Mouse (Mus musculus): ENCODE results near the gene Pigh. TPM values are rescaled to one million over a fixed set of nuclear protein-coding genes. Genes with fewer than 3 reads are reported as not detected.

The Pigh gene
- total RNA-seq (2014; rRNA removed) (25.0 and 41.9 TPM in 2 replicates), polyA plus RNA-seq (2015; fragmentation: Nextera tagmentation; extraction: Ambion mirVana) (12.8 TPM in 2 replicates)

DNA sequence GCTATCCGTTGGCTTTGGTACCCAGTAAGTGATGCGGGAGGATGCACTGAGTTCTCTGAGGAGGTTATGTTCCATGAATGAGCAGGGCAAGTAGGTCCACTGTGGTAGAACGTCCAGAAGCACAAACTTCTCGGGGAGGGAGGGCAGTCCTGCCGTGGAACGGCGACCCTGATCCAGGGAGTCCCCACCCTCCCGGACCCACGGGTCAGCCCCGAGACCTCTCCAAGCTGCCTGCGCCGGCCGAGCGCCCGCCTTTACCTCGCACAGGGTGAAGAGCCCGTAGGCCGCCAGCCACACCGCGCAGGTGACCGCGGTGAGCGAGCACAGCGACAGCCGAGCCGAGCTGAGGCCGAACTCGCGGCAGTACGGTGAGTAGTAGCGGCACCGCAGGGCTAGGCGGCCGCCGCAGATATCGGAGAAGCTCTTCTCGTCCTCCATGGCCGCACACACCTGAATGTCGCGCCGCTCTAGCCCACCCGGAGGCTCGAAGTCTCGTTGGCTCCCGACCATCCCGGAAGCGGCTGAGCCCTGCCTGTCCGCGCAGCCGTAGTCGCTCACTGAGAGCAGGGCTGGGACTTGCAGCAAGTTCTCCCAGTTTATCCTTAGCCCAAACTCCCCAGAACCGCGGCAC lies at the start of gene Pigh:
TSS of gene Pigh (minus strand) at position 470 of the 631 bp plus-strand sequence.
- DNase-seq (ENCODE audit: low spot score), result peak; percentile 96
- Histone ChIP-seq H3K27me3 (ENCODE audit: insufficient read depth, low read length) (no peaks in the 10 kb centered on the region), H3K9me3 (ENCODE audit: low read length) (no peaks in the 10 kb centered on the region), H3K9ac (replicated peaks; ENCODE audit: low read length) (peak within 1 kb of the TSS; percentile 89), H3K4me1 (ENCODE audit: insufficient read depth, low read length) (no peaks in the 10 kb centered on the region), H3K36me3 (ENCODE audit: insufficient read depth, low read length) (no peaks in the 10 kb centered on the region), H3K4me2 (ENCODE audit: low read depth, low read length) (peak within 1 kb of the TSS; percentile 65), H3K4me3 (ENCODE audit: low read length) (peak within 1 kb of the TSS; percentile 68), H3K27ac (peak within 1 kb of the TSS; percentile 64)
- TF ChIP-seq CTCF (IDR thresholded peaks at IDR 0.05; ENCODE audit: low read depth), result 0 out of 2 replicates have a peak, but pooled peaks have one; percentile 10
- 0% methylated on average over 53 of the region's 53 CpGs for WGBS
- peak; percentile 98 for ATAC-seq

DNA sequence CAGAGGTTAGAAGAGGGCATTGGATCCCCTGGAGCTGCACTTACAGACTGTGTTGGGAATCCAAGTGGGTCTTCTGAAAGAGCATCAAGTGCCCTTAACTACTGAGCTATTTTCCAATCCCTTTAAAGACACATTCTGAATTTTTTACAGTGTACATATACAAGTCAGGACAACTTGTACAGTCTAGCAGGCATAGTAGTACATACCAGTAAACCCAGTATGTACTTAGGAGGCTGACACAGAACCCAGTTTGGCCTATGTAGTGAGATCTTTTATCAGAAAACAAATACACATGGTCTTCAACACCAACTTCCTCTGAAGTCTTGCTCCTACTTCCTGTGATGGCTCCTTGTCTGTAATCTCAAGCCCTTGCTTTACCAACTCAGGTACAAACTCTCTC lies 49.5 kb upstream of the Pigh start:
- Histone ChIP-seq H3K4me1 (ENCODE audit: insufficient read depth, low read length) (no peaks in the 10 kb centered on the region), H3K4me2 (ENCODE audit: low read depth, low read length) (no peak overlapping the region), H3K9ac (replicated peaks; ENCODE audit: low read length) (no peak overlapping the region), H3K4me3 (ENCODE audit: low read length) (no peak overlapping the region), H3K36me3 (ENCODE audit: insufficient read depth, low read length) (no peaks in the 10 kb centered on the region), H3K27me3 (ENCODE audit: insufficient read depth, low read length) (no peaks in the 10 kb centered on the region), H3K27ac (no peak overlapping the region), H3K9me3 (ENCODE audit: low read length) (no peaks in the 10 kb centered on the region)
- DNase-seq (ENCODE audit: low spot score) (no peak), ATAC-seq (no peak)
- TF ChIP-seq CTCF (IDR thresholded peaks at IDR 0.05; ENCODE audit: low read depth), result no peak

DNA sequence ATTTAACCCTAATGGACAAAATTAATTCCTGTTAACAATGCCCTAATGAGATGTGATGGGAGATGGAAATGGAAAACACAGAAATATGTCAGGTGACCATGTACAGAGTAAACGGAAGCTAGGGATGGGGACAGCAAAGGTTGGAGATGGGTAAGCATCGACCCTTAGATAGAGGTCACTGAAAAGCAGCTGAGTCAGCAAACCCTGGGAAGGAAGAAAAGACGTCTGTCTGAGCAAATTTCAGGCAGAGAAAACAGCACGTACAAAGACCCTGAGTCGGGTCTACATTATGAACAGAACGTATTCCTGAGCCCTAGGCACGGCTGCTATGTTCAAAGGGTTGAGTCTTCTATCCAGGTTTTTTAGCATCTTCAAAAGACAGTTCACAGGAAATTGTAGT lies 47.5 kb upstream of the Pigh start:
- ATAC-seq (no peak), DNase-seq (ENCODE audit: low spot score) (no peak)
- H3K4me3 ChIP-seq (ENCODE audit: low read length), result no peak overlapping the region
- TF ChIP-seq CTCF (IDR thresholded peaks at IDR 0.05; ENCODE audit: low read depth), result no peak
- no peak overlapping the region for H3K4me2 ChIP-seq (ENCODE audit: low read depth, low read length)
- H3K4me1 ChIP-seq (ENCODE audit: insufficient read depth, low read length), result 0 out of 2 replicates have a peak, but pooled peaks cover 2% of the 10 kb centered on the region
- WGBS, result 73% methylated on average over 7 of the region's 7 CpGs
- no peak overlapping the region for H3K27ac ChIP-seq
- H3K9ac ChIP-seq (replicated peaks; ENCODE audit: low read length), result no peak overlapping the region
- 0 out of 2 replicates have a peak, but pooled peaks cover 4% of the 10 kb centered on the region for H3K27me3 ChIP-seq (ENCODE audit: insufficient read depth, low read length)
- H3K9me3 ChIP-seq (ENCODE audit: low read length), result no peaks in the 10 kb centered on the region
- no peaks in the 10 kb centered on the region for H3K36me3 ChIP-seq (ENCODE audit: insufficient read depth, low read length)

DNA sequence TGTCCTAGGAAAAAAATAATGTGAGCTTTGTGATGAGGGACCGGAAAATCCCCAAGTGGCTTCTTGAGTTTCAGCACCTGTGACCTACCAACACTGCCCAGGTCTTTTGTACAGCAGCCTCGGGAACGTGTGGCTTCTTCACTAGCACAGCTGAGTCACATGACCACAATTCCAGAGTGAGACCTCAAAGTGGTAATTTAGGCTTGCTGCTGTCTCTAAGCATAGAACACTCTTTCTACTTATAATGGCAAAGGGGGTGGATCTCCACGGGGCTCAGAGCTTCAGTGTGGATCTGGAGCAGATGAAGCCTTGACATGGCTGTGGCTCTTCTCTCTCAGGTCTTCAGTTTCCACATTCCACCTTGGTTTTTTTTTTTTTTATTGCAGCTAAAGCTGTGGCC lies 45.7 kb upstream of the Pigh start:
- ATAC-seq (no peak), DNase-seq (ENCODE audit: low spot score) (no peak)
- H3K9ac ChIP-seq (replicated peaks; ENCODE audit: low read length), result no peak overlapping the region
- 53% methylated on average over 4 of the region's 4 CpGs for WGBS
- H3K4me2 ChIP-seq (ENCODE audit: low read depth, low read length), result no peak overlapping the region
- H3K9me3 ChIP-seq (ENCODE audit: low read length), result no peaks in the 10 kb centered on the region
- H3K27me3 ChIP-seq (ENCODE audit: insufficient read depth, low read length), result 0 out of 2 replicates have a peak, but pooled peaks cover 4% of the 10 kb centered on the region
- H3K4me1 ChIP-seq (ENCODE audit: insufficient read depth, low read length), result peaks cover 13% of the 10 kb centered on the region
- H3K4me3 ChIP-seq (ENCODE audit: low read length), result no peak overlapping the region
- TF ChIP-seq CTCF (IDR thresholded peaks at IDR 0.05; ENCODE audit: low read depth), result no peak
- no peak overlapping the region for H3K27ac ChIP-seq
- no peaks in the 10 kb centered on the region for H3K36me3 ChIP-seq (ENCODE audit: insufficient read depth, low read length)

DNA sequence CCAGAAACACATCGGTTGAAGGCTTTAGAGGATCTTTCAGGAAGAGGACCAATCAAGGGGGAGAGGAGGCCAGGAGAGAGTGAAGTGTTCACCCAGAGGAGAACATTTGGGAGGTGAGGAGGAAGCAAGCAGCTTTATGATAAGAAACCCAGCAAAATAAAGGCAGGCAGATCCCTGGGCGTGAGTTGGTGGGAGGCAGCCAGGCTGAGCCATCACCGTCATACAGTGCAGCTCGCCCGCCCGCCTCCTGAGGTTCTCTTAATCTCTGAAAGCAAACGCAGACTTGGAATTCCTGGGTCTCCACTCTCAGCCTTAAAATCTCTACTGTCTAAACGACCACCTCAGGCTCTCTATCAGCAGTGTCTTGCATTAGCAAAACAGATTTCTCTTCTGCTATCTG lies 45.2 kb upstream of the Pigh start:
- Histone ChIP-seq H3K4me1 (ENCODE audit: insufficient read depth, low read length) (peaks cover 13% of the 10 kb centered on the region), H3K9me3 (ENCODE audit: low read length) (no peaks in the 10 kb centered on the region), H3K36me3 (ENCODE audit: insufficient read depth, low read length) (no peaks in the 10 kb centered on the region), H3K27me3 (ENCODE audit: insufficient read depth, low read length) (0 out of 2 replicates have a peak, but pooled peaks cover 4% of the 10 kb centered on the region), H3K9ac (replicated peaks; ENCODE audit: low read length) (no peak overlapping the region), H3K4me3 (ENCODE audit: low read length) (no peak overlapping the region), H3K27ac (no peak overlapping the region), H3K4me2 (ENCODE audit: low read depth, low read length) (no peak overlapping the region)
- WGBS, result 44% methylated on average over 8 of the region's 8 CpGs
- DNase-seq (ENCODE audit: low spot score) (no peak), ATAC-seq (no peak)
- TF ChIP-seq CTCF (IDR thresholded peaks at IDR 0.05; ENCODE audit: low read depth), result no peak

DNA sequence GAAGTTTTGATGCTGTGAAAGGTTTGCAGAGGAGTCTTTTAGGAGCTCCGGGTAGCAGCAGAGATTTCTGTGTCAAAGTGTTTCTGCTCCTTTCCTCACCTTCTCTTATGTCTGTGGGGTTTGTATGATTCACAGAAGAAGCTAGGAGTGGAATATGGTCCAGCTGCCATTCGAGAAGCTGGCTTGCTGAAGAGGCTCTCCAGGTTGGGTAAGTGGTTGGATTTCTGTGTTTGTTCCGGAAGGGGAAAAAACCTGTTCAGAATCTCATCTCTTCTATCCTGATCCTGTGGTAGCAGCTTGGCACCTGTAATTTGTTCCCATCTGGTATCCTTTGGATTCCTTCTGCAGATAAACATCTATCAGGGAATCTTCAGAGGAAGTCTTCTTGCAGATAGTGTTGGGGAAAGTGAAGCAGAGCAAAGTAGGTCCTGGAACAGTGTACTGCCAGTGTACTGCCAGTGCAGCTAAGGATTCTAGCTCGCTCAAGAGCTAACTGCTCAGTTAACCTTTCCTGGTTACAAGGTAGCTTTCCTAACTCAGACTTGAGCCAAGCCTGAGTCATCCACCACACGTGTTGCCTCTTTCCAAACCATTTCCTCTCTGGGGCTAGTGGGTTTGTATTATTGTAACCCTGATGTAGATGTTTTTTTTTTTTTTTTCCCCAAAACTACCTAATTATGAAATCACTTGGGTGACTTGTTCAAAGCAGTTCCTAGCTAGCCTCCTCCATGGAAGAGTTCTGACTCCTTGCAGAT lies 42.4 kb upstream of the Pigh start:
- DNase-seq (ENCODE audit: low spot score) (no peak), ATAC-seq (no peak)
- peak overlapping the region; percentile 87 for H3K4me2 ChIP-seq (ENCODE audit: low read depth, low read length)
- H3K9me3 ChIP-seq (ENCODE audit: low read length), result no peaks in the 10 kb centered on the region
- H3K9ac ChIP-seq (replicated peaks; ENCODE audit: low read length), result peak overlapping the region; percentile 61
- 0 out of 2 replicates have a peak, but pooled peaks cover 4% of the 10 kb centered on the region for H3K27me3 ChIP-seq (ENCODE audit: insufficient read depth, low read length)
- no peaks in the 10 kb centered on the region for H3K36me3 ChIP-seq (ENCODE audit: insufficient read depth, low read length)
- H3K27ac ChIP-seq, result no peak overlapping the region
- 32% methylated on average over 5 of the region's 5 CpGs for WGBS
- peak overlapping the region; percentile 54 for H3K4me3 ChIP-seq (ENCODE audit: low read length)
- no peak for TF ChIP-seq CTCF (IDR thresholded peaks at IDR 0.05; ENCODE audit: low read depth)
- peaks cover 13% of the 10 kb centered on the region for H3K4me1 ChIP-seq (ENCODE audit: insufficient read depth, low read length)

Data from hindbrain, postnatal 0 days (tissue).